Mouse (Mus musculus) T-cell, adult 2 months (primary cell): ENCODE data around the gene Fbxo40.

Experiments used
- DNase-seq: peaks from one replicate; pipeline ENCODE4 v3.0.0; 2022; ENCODE audit warnings: low spot score

Fbxo40 gene

DNA sequence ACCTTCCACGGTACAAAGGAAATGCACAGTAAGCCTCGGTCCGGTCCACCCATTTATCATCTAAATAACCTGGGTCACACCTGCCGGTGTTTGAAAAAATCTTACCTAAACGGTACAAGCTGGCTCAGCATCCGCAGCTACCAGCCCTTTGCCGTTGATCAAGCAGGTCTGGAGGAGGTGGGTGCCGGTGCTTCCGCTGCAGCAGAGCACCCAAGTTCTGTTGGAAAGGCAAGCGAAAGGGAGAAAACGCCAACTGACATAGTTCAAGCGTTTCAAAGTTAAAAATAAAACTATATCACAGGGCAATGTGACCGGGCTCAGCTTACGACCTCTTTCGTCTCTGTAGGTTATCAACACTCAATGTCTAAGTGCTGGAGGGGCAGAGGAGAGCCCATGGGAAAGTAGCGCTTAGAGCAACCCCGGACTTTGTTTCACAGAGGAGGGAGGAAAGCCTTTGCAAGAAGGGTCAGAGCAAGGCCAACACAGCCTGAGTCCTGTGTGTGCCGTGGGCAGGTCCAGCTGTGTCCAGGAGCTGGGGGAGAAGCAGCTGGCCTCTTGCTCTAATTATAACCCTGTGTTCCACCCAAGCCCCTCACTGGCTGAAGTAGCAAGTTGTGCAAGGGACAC is at the start of gene Fbxo40:
Fbxo40 (minus strand) TSS at position 469 of the 627 bp plus-strand sequence.
- DNase-seq, result no peak

DNA sequence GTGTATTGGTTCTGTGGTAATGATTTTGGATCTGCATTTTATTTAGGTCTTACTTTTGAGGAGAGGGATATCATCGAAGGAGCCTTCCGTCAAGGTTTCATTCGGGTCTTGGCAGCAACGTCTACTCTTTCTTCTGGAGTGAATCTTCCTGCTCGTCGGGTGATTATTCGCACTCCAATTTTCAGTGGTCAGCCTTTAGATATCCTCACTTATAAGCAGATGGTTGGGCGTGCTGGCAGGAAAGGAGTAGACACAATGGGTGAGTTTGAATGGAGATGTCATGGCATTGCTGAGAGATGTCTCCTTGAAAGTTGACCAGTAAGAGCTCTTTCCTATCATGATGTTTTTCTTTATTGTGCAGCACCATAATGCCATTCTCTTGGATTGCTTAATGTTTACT is 44.5 kb upstream of the Fbxo40 start:
- DNase-seq, result no peak

DNA sequence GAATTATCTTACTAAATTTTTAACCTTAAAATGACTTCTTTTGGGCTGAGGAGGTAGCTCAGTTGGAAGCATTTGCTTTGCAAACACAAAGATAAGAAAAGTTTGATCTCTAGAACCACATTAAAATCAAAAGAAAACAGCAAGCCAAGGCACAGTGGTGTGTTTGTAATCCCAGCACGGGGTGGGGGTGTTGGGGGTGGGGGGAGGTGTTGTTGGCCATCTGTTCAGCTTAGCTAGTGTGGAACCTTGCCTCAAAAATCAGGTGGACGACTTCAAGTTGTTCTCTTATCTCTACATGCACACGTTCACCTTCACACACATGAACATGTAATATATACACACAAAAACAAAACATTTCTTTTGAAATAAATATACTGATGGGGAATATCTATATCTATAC is 41.7 kb upstream of the Fbxo40 start:
- no peak for DNase-seq

DNA sequence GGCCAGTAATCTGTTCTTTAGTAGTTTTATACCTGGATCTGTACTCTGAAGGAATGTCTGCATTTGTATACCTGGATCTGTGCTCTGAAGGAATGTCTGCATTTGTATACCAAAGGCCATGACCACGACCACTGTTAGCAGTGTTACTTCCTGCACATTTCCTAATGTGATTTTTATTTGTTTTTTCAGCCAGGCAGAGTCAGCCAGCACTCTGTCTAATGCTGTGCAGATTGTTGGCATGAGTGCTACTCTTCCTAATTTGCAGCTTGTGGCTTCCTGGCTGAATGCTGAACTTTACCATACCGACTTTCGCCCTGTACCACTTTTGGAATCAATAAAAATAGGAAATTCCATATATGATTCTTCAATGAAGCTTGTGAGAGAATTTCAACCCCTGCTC is 37.3 kb upstream of the Fbxo40 start:
- DNase-seq, result no peak

DNA sequence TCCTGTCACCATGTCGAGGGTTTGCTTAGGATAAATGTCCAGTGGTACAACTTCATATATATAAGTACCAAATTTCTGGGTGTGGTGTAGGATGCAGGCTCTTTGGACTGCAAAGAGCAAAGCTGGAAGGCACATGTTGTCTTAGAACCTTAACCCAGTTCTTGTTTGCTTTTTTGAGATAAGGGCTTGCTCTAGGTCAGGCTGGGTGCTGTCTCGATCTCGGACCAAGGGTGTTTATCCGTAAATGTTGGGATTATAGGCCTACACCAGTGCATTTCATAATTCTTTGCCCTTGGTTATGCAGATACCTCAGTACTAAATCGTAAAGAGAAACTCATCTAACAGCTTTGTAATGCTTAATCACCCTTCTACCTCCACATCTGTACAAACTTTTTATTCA is 22.1 kb upstream of the Fbxo40 start:
- DNase-seq, result no peak

DNA sequence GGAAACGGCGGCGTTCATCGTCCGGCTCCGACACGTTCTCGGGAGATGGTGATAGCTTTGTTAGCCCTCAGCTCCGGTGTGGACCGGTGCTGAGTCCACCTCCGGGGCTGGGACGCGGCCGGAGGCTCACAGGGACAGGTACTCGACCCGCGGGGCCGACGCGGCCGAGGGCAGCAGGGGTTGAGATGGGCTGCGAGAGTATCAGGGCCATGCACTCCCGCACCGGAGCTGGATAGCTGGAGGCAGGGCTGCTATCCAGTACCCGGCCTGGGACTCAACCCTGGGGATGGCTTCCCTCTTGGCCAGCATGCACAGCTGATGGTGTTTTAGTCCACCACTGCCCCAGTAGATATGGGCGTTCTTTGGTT is 21.6 kb upstream of the Fbxo40 start:
- no peak for DNase-seq

DNA sequence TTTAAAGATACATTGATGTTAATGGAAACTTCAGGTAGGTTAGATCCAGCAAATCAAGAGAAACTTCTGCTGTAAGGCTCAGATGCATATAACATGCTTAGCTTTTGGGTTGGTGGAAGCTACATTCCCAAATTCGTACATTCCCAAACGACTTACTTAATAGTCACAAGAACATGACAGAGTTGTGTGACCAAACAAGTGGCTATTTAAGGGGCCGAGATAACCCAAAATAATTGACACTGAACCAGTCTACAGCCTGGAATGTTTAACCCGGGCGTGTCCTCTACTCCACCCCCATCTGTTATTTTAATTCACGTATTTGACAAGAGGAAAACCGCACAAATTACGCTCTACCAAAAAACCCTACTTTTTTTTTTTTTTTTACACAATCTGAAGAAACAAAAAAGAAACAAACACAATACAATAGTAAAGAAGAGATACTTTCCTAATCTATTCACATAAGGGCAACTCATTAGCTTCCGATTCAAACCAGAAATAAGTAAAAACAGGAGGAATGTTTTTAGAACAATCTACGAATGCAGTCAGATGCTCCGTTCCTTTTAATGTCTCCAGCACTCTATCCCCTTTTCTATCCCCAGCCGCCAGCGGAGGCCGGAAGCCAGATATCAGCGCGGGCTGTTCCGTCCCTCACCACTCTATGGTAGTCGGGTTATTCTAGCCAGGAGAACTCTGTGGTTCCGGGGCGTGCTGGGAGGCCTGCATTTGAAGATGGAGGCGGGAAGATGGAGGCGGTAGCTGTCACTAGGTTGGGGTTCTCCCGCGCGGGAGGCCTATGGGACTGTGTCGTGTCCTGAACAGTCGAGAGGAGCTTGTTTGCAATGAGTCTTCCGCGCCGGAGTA is 21.0 kb upstream of the Fbxo40 start, which contains the start of gene Polq:
Polq (plus strand) TSS at position 726 of the 861 bp plus-strand sequence.
- DNase-seq, result peak; percentile 94

DNA sequence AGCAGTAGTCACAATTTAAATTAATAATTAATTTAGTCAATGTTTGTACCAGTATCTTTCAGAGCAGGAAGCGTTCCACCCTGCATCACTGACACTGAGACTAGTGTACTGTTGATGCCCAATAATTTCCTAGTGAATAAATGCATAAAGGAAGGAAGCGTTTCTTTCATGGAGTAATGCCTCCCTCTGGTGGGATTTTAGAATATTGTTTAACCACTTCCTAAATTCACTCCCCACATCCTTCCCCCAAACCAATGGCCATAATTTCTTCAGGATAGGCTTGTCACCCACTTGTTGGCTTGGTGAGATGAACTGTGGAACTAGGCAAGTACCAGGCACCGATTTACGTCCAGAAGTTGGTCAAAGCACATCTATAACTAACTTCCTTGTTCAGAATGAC is 20.1 kb upstream of the Fbxo40 start:
- DNase-seq, result peak; percentile 30

DNA sequence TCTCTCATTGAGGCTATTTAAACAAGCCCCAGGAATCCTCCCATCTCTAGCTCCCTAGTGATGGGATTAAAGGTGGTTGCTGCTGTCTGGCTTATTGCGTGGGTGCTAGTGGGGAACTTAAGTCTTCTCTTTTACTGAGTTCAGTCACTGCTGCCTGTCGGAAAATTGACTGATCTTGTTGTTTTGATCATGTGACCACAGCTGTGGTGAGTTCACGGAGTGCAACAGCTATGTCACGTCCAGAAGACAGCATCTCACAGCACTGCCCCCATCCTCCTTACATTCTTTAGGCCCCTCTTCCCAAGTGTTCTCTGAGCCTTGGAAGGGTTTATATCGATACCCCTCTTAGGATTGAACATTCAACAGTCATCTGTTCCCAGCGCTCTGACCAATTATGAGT is 19.0 kb upstream of the Fbxo40 start:
- DNase-seq, result no peak

DNA sequence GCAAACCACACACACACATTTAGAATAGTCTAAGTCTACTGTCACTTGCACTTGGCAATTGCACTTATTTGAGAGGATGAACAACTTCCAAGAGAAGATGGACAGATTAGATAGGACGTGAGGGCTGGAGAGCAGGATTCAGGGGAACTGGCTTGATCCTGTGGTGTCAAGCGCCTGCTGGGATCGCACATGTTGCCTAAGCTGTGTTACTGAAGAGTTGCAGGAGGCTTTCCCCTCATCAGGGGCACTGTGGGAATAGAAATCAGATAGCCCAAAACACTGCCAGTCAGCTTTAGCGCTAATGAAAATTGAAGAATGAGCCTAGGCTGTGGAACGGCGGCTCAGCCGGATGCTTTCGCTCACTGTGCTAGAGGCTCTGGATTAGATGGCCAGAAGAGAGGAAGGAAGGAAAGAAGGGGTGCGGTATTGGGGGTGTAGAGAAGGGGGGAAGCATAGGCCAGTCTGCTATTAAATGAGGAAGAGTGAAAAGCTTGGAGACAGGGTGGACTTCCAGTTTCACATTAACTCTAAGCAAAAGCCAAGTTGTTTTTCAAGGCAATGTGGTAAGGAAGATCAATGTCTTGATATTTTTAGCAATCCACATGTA is 9.2 kb upstream of the Fbxo40 start:
- DNase-seq, result no peak

DNA sequence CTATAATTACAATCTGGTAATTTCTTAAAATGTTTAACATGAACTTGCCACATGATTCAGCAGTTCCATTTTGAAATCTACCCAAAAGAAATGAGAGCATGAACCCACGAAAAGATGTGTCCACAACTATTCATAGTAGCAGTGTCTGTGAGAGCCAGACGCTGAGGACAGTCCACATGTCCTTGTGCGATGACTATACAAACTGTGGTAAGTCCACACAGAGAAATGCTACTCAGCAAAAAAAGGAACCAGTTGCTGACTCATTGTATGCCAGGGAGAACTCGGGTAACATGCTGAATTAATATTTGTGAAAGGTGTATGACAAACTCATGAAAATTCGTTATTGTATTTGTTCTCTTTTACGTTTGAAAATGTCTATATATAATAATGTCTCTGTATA is 7.4 kb upstream of the Fbxo40 start:
- no peak for DNase-seq

DNA sequence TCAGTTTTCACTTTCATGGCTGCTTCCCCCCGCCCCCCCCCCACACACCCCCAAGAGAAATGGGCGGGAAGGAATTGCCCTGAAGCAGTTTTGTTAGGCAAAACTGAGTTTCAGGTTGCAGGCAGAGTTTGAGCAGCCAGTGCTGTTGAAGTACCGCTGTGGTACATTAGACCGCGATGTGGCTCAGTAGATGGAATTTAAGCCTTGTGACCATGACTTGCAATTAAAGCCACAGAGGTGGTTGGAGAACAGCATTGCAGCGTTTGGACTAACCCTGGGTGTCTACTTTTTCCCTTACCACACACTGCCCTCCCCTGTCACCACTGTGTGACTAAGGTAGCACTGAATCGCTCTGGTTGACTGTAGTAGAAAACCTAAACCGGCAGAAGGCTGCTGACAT is 774 bp downstream of the Fbxo40 start:
- DNase-seq, result no peak

DNA sequence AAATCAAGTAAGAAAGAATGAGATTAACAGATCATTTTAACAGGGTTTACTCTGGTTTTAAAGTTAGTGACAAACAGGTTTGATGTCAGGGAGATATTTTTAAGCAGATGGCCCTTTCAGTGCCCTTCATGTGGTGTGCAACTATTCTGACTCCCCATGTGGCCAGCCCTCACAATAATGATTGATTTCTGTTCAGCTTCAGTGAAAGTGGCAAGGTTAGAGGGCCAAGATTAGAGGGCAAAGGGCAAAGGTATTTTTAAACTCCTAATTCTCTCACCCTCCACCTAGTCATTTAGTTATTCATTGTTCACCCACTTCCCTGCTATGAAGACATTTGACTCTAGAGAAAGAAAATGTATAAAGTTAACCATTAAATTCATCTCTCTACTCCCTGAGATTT is 2.2 kb downstream of the Fbxo40 start:
- DNase-seq, result no peak

DNA sequence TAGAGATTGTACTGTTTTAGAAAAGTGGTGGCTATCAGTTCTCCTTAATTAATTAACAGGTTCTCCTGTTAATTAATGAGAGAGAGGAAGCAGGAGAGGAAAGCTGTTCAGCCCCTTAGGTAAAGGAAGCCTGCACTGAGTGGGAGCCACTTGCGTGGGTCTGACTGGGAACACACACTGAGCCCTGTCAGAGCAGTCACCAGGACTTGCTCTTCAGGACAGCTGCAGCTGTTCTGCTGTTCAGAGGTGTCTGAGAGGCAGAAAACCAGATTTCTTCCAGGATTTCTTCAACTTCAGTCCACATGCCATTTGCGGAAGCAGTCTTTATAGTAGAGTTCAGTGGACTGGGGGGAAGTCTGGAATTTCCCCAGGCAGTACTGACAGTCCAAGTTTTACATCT is 2.9 kb downstream of the Fbxo40 start:
- no peak for DNase-seq

DNA sequence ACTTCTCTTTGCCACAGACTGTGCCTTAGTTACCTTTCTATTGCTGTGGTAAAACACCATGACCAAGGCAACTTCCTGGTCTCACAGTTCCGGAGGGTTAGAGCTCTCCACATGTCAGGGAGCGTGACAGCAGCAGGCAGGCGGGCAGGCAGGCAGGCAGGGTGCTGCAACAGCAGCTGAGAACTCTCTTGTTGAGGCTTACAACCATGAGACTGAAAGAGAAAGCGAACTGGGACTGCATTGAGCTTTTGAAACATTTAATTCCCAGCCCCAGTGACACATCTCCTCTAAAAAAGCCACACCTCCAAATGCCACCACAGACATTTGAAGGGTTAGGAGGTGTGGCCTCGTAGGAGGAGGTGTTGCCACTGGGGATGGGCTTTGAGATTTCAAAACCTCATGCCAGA is 4.6 kb downstream of the Fbxo40 start:
- DNase-seq, result peak; percentile 69

DNA sequence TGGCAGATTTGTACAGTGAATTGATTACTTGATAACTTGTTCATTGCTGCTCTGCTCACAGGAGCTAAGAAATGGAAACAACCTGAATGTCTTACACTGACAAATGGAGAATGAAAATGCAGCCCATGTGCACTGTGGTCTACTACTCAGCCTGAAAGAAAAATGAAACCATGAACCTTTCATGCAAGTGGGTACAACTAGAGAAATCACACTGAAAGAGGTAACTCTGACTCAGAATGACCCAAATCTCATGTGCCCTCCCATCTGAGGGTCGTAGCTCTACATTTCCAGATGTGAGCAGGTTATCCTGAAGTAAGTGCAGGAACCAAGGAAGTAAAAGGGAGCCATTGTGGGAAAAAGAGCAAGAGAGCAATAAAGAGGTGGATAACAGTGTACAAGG is 6.5 kb downstream of the Fbxo40 start:
- no peak for DNase-seq

DNA sequence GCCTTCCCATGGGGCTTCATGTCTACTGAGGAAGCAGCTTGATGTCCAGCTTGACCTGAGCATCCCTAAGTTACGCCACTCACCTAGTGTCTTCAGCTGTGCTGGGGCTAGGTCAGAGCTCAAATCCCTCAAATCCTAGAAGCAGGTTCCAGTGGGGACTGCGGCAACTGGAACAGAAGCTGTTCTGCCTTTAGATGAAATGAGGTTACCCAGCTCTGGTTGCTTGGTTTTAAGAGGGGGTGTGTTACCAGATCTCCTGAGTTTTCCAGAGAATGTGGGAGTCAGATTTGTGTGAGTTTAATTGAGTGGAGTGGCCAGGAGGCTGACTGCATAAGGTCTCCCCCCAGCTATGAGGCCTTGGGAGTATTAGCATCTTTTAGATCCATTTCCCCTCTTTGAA is 11.1 kb downstream of the Fbxo40 start:
- no peak for DNase-seq

DNA sequence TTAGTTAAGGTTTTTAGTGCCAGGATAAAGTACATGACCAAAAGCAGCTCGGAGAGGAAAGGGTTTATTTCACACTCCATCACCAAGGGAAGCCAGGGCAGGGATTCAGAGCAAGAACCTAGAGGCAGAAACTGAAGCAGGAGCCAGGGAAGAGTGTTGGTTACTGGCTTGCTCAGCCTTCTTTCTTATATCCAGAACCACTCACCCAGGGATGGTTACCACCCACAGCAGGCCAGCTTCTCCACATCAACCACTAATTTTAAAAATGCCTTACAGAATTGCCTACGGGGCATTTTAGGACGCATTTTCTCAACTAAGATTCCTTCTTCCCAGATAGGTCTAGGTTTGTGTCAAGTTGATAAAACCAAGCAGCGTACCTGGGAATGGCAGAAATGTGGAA is 26.9 kb downstream of the Fbxo40 start:
- no peak for DNase-seq

DNA sequence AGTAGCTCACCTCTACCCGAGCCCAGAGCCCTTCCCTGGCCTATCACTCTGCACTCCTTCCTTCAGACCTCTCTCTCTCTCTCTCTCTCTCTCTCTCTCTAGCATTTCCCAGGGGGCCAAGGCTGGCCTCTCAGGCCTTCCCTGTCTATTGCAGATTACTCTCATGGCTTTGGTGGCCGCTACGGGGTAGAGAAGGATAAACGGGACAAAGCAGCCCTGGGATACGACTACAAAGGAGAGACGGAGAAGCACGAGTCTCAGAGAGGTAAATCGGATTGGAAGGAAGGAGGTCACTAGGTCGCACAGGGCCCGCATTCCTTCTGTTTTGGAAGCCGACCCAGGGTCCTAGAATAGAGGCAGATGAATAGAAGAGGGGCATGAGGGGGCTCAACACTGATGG is 35.2 kb downstream of the Fbxo40 start:
- no peak for DNase-seq

DNA sequence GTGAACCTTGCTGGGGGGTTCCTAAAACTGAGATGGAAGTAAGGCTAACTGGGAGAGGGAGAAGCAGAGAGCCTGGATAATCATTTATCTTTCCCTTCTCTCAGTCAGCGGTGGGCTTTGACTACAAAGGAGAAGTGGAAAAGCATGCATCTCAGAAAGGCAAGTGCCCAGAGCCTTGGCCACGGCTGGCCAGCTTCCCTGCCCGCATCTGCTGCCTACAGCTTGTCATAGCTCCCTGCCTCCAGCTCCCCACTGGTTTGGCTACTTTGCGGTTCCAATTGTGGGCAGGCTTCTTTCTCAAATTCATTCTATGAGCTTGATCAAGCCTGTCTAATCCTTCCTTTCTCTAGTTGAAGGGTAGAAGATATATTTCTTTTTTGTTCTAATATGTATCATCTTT is 39.2 kb downstream of the Fbxo40 start:
- no peak for DNase-seq

DNA sequence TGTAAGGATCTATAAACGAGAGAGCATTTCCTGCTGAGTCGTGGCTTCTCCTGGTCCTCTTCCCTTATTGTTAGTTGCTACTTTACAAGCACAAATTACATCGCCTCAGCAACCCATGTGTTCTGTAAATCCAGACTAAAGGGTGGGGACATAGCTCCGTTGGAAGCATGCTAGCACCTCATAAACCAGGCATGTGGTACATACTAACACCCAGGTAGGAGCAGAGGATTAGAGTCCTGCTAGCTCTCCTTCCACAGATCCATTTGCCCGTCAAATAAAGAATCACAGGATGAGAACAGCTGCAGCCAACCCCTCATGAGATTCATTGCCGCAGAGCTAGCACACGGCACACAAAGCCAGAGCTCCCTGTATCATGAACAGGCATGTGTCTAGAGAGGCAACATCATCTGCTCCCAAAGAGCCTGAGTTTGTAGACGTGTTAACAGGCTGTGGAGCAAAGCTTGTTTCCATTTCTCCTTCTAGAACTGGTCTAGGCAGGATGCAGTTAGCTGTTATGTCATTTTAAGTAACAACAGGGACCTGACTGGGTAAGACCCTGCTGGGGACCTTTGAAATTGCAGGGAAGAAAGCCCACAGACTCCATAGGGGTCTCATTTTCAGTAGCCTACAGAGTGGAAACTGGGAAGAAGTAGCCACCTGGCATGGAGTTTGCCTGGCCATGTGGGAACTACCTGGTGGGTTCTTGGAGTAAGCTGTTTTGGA is 40.5 kb downstream of the Fbxo40 start:
- DNase-seq, result no peak

DNA sequence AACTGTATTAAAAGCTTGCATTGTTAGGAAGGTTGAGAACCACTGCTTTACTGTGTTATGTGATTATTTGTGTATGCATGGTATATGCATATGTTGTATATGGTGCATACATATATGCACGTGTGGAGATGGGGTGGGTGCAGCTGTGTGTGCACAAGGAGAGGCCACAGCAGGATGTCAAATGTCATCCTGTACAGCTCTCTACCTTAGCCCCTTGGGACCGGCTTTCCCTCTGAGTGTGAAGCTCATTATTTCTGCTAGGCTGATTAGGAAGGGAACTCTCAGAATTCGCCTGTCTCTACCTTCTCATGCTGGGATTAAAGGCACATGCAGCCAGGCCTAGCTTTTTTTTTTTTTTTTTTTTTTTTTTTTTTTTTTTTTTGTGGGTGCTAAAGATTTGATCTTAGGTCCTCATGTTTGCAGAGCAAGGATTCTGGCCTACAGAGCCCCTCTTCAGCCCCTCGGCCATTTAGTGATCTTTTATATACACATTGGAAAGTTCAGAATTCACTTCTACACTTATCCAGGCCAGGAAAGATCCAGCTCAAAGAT is 42.5 kb downstream of the Fbxo40 start:
- DNase-seq, result no peak
